Mouse (Mus musculus) stomach, embryonic 16.5 days (tissue): ENCODE results near the gene Prr19. TPM values are rescaled to one million over a fixed set of nuclear protein-coding genes. Genes with fewer than 3 reads are reported as not detected.

Source experiments
- ATAC-seq: fragments of 200-750 bp; cut with Nextera tagmentation; 2 replicates; pipeline ENCODE4 v1.8.0; 2017; ENCODE audit warnings: moderate number of reproducible peaks, moderate TSS enrichment; ENCODE audit not compliant: insufficient read depth, low FRiP score
- H3K27ac ChIP-seq: fragments of 300-500 bp; sonication (generic); 2 replicates; pipeline ENCODE4 v1.5.1; 2014; ENCODE audit warnings: low read length
- H3K27me3 ChIP-seq: fragments of 300-500 bp; sonication (generic); 2 replicates; pipeline ENCODE4 v1.6.1; 2014; ENCODE audit warnings: low read length, control low read depth, mixed read lengths; ENCODE audit not compliant: control insufficient read depth, insufficient read depth
- H3K36me3 ChIP-seq: fragments of 300-500 bp; sonication (generic); 2 replicates; pipeline ENCODE4 v1.6.1; 2014; ENCODE audit warnings: low read length; ENCODE audit not compliant: control insufficient read depth, insufficient read depth
- H3K4me1 ChIP-seq: fragments of 300-500 bp; sonication (generic); 2 replicates; pipeline ENCODE4 v1.6.1; 2014; ENCODE audit warnings: low read length, control low read depth, mixed read lengths; ENCODE audit not compliant: control insufficient read depth, insufficient read depth
- H3K4me2 ChIP-seq: fragments of 300-500 bp; sonication (generic); 2 replicates; pipeline ENCODE4 v1.6.1; 2014; ENCODE audit warnings: low read depth, low read length, mixed read lengths
- H3K4me3 ChIP-seq: fragments of 300-500 bp; sonication (generic); replicated peaks from 2 replicates; pipeline ENCODE4 v1.5.1; 2014; ENCODE audit warnings: mild to moderate bottlenecking, low read length
- H3K9ac ChIP-seq: fragments of 300-500 bp; sonication (generic); 2 replicates; pipeline ENCODE4 v1.6.1; 2014; ENCODE audit warnings: low read length
- H3K9me3 ChIP-seq: fragments of 300-500 bp; sonication (generic); replicated peaks from 2 replicates; pipeline ENCODE4 v1.6.1; 2016; ENCODE audit warnings: low read length, control low read depth; ENCODE audit not compliant: control insufficient read depth
- WGBS: fragments of 180-500 bp; shearing (Covaris S2); extraction: QIAGEN DNeasy Blood & Tissue Kit; methylation state at CpG from one replicate; pipeline ENCODE4 v1.1.7; 2014; 5-methylcytosine and 5-hydroxymethylcytosine counted together
- polyA plus RNA-seq: library from polyadenylated mRNA; unstranded; fragments of >200 nt; fragmentation: Nextera tagmentation; extraction: Ambion mirVana; gene quantifications from 2 replicates; pipeline ENCODE4 v1.2.1, GENCODE M21; 2015

Gene Prr19
- polyA plus RNA-seq, 1 experiment from 2014 or later = 0.57 TPM

GRCm38 (mm10) chr7:25268588-25268987 is 32.6 kb upstream of the Prr19 start:
- peak overlapping the region; percentile 89 for H3K4me3 ChIP-seq
- peak overlapping the region; percentile 90 for H3K27ac ChIP-seq
- WGBS = 1% methylated on average over 7 of the region's 7 CpGs
- no peaks in the 10 kb centered on the region for H3K27me3 ChIP-seq
- peaks cover 14% of the 10 kb centered on the region; the same call in 1 of the 2 replicates for H3K36me3 ChIP-seq
- H3K4me2 ChIP-seq = peak overlapping the region; percentile 83
- no peak for ATAC-seq
- H3K9ac ChIP-seq = peak overlapping the region; percentile 95
- H3K4me1 ChIP-seq = peaks cover 21% of the 10 kb centered on the region
- H3K9me3 ChIP-seq = no peaks in the 10 kb centered on the region

- WGBS = 38% methylated on average over 4 of the region's 4 CpGs
- Histone ChIP-seq H3K4me2 (peak overlapping the region; percentile 83), H3K9ac (peak overlapping the region; percentile 95), H3K36me3 (peaks cover 14% of the 10 kb centered on the region; the same call in 1 of the 2 replicates), H3K27me3 (no peaks in the 10 kb centered on the region), H3K4me1 (peaks cover 25% of the 10 kb centered on the region), H3K27ac (peak overlapping the region; percentile 90), H3K4me3 (peak overlapping the region; percentile 89), H3K9me3 (no peaks in the 10 kb centered on the region)
- ATAC-seq = no peak
Observed at GRCm38 (mm10) chr7:25269029-25269428, 32.2 kb upstream of the Prr19 start.

GRCm38 (mm10) chr7:25269545-25270271 is 31.5 kb upstream of the Prr19 start:
- WGBS = 80% methylated on average over 8 of the region's 8 CpGs
- H3K27ac ChIP-seq = peak overlapping the region; percentile 90
- H3K4me1 ChIP-seq = peaks cover 30% of the 10 kb centered on the region
- H3K4me2 ChIP-seq = peak overlapping the region; percentile 83
- peak overlapping the region; percentile 89 for H3K4me3 ChIP-seq
- H3K27me3 ChIP-seq = no peaks in the 10 kb centered on the region
- peak overlapping the region; percentile 95 for H3K9ac ChIP-seq
- no peak for ATAC-seq
- H3K36me3 ChIP-seq = peaks cover 14% of the 10 kb centered on the region; the same call in 1 of the 2 replicates
- no peaks in the 10 kb centered on the region for H3K9me3 ChIP-seq

- no peak for ATAC-seq
- H3K9me3 ChIP-seq = no peaks in the 10 kb centered on the region
- H3K36me3 ChIP-seq = peaks cover 14% of the 10 kb centered on the region; the same call in 1 of the 2 replicates
- peak overlapping the region; percentile 83; the same call in 1 of the 2 replicates for H3K4me2 ChIP-seq
- H3K9ac ChIP-seq = no peak overlapping the region
- peaks cover 41% of the 10 kb centered on the region for H3K4me1 ChIP-seq
- 88% methylated on average over 35 of the region's 35 CpGs for WGBS
- H3K27me3 ChIP-seq = no peaks in the 10 kb centered on the region
- H3K27ac ChIP-seq = peak overlapping the region; percentile 46; the same call in 1 of the 2 replicates
- H3K4me3 ChIP-seq = no peak overlapping the region
Observed at GRCm38 (mm10) chr7:25270652-25271633, 30.3 kb upstream of the Prr19 start.

GRCm38 (mm10) chr7:25271651-25272444 is 29.4 kb upstream of the Prr19 start:
- H3K4me3 ChIP-seq = no peak overlapping the region
- H3K27ac ChIP-seq = no peak overlapping the region
- 89% methylated on average over 30 of the region's 30 CpGs for WGBS
- peaks cover 14% of the 10 kb centered on the region; the same call in 1 of the 2 replicates for H3K36me3 ChIP-seq
- no peak for ATAC-seq
- peak overlapping the region; percentile 10; the same call in 1 of the 2 replicates for H3K9ac ChIP-seq
- no peaks in the 10 kb centered on the region for H3K27me3 ChIP-seq
- no peak overlapping the region for H3K4me2 ChIP-seq
- H3K4me1 ChIP-seq = peaks cover 44% of the 10 kb centered on the region
- no peaks in the 10 kb centered on the region for H3K9me3 ChIP-seq

- Histone ChIP-seq H3K4me3 (no peak overlapping the region), H3K27me3 (no peaks in the 10 kb centered on the region), H3K9ac (peak overlapping the region; percentile 26; the same call in 1 of the 2 replicates), H3K4me2 (no peak overlapping the region), H3K27ac (no peak overlapping the region), H3K36me3 (peaks cover 14% of the 10 kb centered on the region; the same call in 1 of the 2 replicates), H3K4me1 (peaks cover 51% of the 10 kb centered on the region), H3K9me3 (no peaks in the 10 kb centered on the region)
- 85% methylated on average over 38 of the region's 38 CpGs for WGBS
- no peak for ATAC-seq
Observed at GRCm38 (mm10) chr7:25272445-25273258, 28.6 kb upstream of the Prr19 start.

- no peak for ATAC-seq
- no peaks in the 10 kb centered on the region for H3K9me3 ChIP-seq
- peak overlapping the region; percentile 26 for H3K9ac ChIP-seq
- no peak overlapping the region for H3K4me3 ChIP-seq
- H3K4me2 ChIP-seq = no peak overlapping the region
- WGBS = 87% methylated on average over 22 of the region's 22 CpGs
- no peaks in the 10 kb centered on the region for H3K27me3 ChIP-seq
- peaks cover 14% of the 10 kb centered on the region; the same call in 1 of the 2 replicates for H3K36me3 ChIP-seq
- H3K4me1 ChIP-seq = peaks cover 55% of the 10 kb centered on the region
- H3K27ac ChIP-seq = peak overlapping the region; percentile 100; the same call in 1 of the 2 replicates
Observed at GRCm38 (mm10) chr7:25273259-25274241, 27.7 kb upstream of the Prr19 start.
